Mouse (Mus musculus) gastrocnemius, adult 2 months (tissue): ENCODE data around the gene Mylk3. TPM values are rescaled to one million over a fixed set of nuclear protein-coding genes. Genes with fewer than 3 reads are reported as not detected.
A peak's percentile ranks its signal among the peaks of the same experiment; 100 is the strongest.

Experiments
- DNase-seq: peaks from one replicate; pipeline ENCODE4 v3.0.0; 2022
- H3K27ac ChIP-seq: fragments of 200-600 bp; 2 replicates; pipeline ENCODE4 v1.8.1; 2022; ENCODE audit warnings: mild to moderate bottlenecking
- H3K4me3 ChIP-seq: fragments of 200-600 bp; 2 replicates; pipeline ENCODE4 v1.8.1; 2022; ENCODE audit warnings: mild to moderate bottlenecking, moderate library complexity
- CTCF ChIP-seq: fragments of 200-600 bp; IDR thresholded peaks from 2 replicates; pipeline ENCODE4 v1.8.1; 2022; ENCODE audit warnings: antibody characterized with exemption, mild to moderate bottlenecking, moderate library complexity
- intact Hi-C: fragments of 180-260 bp; cut with DNase I; formaldehyde crosslinking; loops from one replicate; pipeline ENCODE4 v1.15.1; 2025
- total RNA-seq, 2 experiments: library from RNA; stranded (reverse); gene quantifications; 2 replicates each; pipeline ENCODE4 v1.2.3; 2021

Gene Mylk3
- total RNA-seq, 2 experiments from 2014 or later, result 0.54 to 2.7 TPM

- H3K4me3 ChIP-seq, result no peak overlapping the region
- no peak for TF ChIP-seq CTCF
- no peak for DNase-seq
- H3K27ac ChIP-seq, result no peak overlapping the region
- intact Hi-C loops, result loop anchor here (10.0 kb wide), 1 partner anchor 331 kb away; the partner anchor contains the start of gene Dhps
These were observed 19.8 kb upstream of the Mylk3 start for GRCm38 (mm10) chr8:85405961-85406360.

- TF ChIP-seq CTCF, result no peak
- Histone ChIP-seq H3K27ac (no peak overlapping the region), H3K4me3 (no peak overlapping the region)
- DNase-seq, result no peak
- intact Hi-C loops, result loop anchor here (10.0 kb wide), 1 partner anchor 331 kb away; the partner anchor contains the start of gene Dhps
These were observed 19.3 kb upstream of the Mylk3 start for GRCm38 (mm10) chr8:85405418-85405817.

GRCm38 (mm10) chr8:85398548-85398947 is 12.4 kb upstream of the Mylk3 start:
- no peak overlapping the region for H3K4me3 ChIP-seq
- intact Hi-C loops, result no loop called here
- TF ChIP-seq CTCF, result no peak; the same call in 1 of the 2 replicates
- no peak overlapping the region for H3K27ac ChIP-seq
- DNase-seq, result no peak

GRCm38 (mm10) chr8:85397508-85397907 is 11.4 kb upstream of the Mylk3 start:
- DNase-seq, result peak; percentile 37
- Histone ChIP-seq H3K4me3 (no peak overlapping the region), H3K27ac (no peak overlapping the region)
- peak; percentile 76 for TF ChIP-seq CTCF
- intact Hi-C loops, result no loop called here

- Histone ChIP-seq H3K4me3 (no peak overlapping the region), H3K27ac (no peak overlapping the region)
- intact Hi-C loops, result no loop called here
- no peak for DNase-seq
- no peak for TF ChIP-seq CTCF
These were observed 10.4 kb upstream of the Mylk3 start for GRCm38 (mm10) chr8:85396432-85397079.

- TF ChIP-seq CTCF, result no peak
- no peak overlapping the region for H3K4me3 ChIP-seq
- intact Hi-C loops, result no loop called here
These were observed 9.7 kb upstream of the Mylk3 start for GRCm38 (mm10) chr8:85395681-85396431.

GRCm38 (mm10) chr8:85395017-85395416 is 8.9 kb upstream of the Mylk3 start:
- intact Hi-C loops, result no loop called here
- no peak for DNase-seq
- Histone ChIP-seq H3K4me3 (no peak overlapping the region), H3K27ac (no peak overlapping the region)
- TF ChIP-seq CTCF, result no peak

More at GRCm38 (mm10) chr8:85395681-85396431, 9.7 kb upstream of the Mylk3 start:
- DNase-seq, result no peak
- H3K27ac ChIP-seq, result no peak overlapping the region

- no peak for DNase-seq
- no peak for TF ChIP-seq CTCF
- no peak overlapping the region for H3K27ac ChIP-seq
- no peak overlapping the region for H3K4me3 ChIP-seq
- intact Hi-C loops, result no loop called here
These were observed 7.1 kb upstream of the Mylk3 start for GRCm38 (mm10) chr8:85393199-85393598.

GRCm38 (mm10) chr8:85391438-85391837 is 5.3 kb upstream of the Mylk3 start:
- DNase-seq, result no peak
- Histone ChIP-seq H3K27ac (no peak overlapping the region), H3K4me3 (no peak overlapping the region)
- intact Hi-C loops, result no loop called here
- TF ChIP-seq CTCF, result no peak

- intact Hi-C loops, result no loop called here
- Histone ChIP-seq H3K4me3 (no peak overlapping the region), H3K27ac (no peak overlapping the region)
- no peak for DNase-seq
- no peak for TF ChIP-seq CTCF
These were observed 4.2 kb downstream of the Mylk3 start for GRCm38 (mm10) chr8:85381926-85382325.

GRCm38 (mm10) chr8:85380824-85381209 is 5.3 kb downstream of the Mylk3 start:
- Histone ChIP-seq H3K27ac (peak overlapping the region; percentile 35; the same call in 1 of the 2 replicates), H3K4me3 (no peak overlapping the region)
- intact Hi-C loops, result no loop called here
- DNase-seq, result peak; percentile 37
- TF ChIP-seq CTCF, result no peak

- no peak for TF ChIP-seq CTCF
- Histone ChIP-seq H3K27ac (peak overlapping the region; percentile 35; the same call in 1 of the 2 replicates), H3K4me3 (no peak overlapping the region)
- no peak for DNase-seq
- intact Hi-C loops, result no loop called here
These were observed 5.9 kb downstream of the Mylk3 start for GRCm38 (mm10) chr8:85380123-85380823.
